Mouse (Mus musculus) cerebellum, postnatal 14 days (tissue): ENCODE results near the gene Oas2.

ENCODE experiments used
- DNase-seq, 2 experiments: peaks; one replicate each; pipeline ENCODE4 v3.0.0; 2021; ENCODE audit warnings: mixed read lengths in 2 of 2

Gene Oas2

DNA sequence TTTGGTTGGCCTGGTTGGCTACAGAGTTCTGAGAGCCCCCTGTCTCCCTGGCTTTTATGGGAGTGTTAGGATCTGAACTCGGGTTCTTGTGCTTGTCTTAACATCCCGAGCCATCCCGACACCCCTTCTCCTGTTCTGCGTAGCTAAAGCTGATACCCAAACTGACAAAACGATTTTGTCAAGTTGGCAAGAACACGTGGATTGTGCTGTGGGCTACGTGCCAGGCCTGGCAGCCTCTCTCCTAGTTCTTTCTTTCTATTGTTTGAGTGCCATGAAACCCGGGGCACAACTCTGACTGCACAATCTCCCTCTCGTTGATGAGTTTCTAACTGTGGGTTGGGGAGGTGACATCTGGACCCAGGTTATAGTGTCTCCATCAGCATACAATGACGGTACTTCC lies 20.3 kb downstream of the Oas2 start:
- peak in 1 of 2 experiments; percentile 62 for DNase-seq

DNA sequence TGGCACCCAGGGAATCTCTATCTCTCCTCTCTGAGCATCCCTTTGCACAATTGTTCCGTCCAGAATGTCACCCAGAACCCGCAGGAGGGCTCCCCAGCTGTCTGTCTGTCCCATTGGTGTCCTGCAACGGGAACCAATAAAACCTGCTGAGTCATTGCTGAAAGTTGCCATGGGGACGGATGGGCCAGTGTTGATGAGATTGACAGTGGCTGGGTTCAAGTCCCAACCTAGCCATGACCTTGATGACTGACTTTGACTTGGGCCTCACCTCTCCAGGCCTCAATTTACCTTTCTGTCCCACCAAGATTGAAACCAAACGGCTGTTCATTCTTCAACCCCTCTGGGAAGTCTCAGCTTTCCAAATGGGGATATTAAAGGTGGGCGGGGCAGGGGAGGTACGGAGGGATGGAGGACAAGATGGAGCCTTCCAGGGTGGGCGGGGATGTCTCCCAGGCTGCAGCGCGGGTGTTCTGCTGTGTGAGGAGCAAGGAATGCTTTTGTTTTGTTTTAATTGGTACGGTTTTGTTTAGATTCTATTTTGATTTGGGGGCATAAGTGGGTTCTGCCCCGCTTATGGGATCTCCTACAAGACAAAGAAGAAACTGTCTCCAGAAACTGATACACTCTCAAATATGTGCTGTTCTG lies 23.7 kb downstream of the Oas2 start:
- DNase-seq: no peak

- DNase-seq: no peak
Observed at GRCm38 (mm10) chr5:120721005-120721404, 28.6 kb downstream of the Oas2 start.

DNA sequence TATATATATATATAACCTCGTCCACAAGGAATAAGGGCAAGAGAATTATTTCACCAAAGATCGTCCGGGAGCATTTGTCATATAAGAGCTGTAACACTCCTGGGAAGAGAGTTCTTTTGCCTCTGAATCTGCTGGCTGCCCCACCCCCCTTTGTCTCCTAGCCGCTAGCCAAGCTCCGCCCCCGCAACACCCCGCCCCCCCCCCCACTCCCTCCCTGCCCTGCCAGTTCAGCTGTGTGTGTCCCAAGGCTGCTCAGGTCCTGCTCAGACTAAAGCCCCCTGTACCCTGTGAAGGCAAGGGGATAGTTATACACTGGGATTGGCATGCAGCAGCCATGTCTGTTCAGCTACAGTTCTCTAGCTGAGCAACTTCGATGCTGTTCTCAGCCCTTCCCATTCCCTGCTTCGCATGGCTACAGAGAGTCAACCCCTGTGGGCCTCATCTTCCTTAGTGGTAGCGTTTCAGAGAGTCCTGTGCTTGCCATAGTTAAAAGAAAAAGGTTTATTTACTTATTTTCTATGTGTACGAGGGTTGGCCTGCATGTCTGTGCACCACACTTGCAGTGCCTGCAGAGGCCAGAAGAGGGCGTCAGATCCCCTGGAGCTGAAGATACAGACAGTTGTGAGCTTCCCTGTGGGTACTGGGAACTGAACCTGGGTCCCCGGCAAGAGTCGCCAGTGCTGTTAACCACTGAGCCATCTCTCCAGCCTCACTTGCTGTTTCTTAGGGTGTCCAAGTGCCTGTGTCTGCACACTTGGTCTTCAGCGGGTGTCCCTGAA lies 30.9 kb downstream of the Oas2 start:
- no peak for DNase-seq

- peak; percentile 49 to 71 for DNase-seq
Observed at GRCm38 (mm10) chr5:120717136-120717535, 32.5 kb downstream of the Oas2 start.

GRCm38 (mm10) chr5:120714314-120714713 lies 35.3 kb downstream of the Oas2 start:
- DNase-seq: peak; percentile 94 to 96

- DNase-seq: no peak
Observed at GRCm38 (mm10) chr5:120712721-120713120, 36.9 kb downstream of the Oas2 start.

DNA sequence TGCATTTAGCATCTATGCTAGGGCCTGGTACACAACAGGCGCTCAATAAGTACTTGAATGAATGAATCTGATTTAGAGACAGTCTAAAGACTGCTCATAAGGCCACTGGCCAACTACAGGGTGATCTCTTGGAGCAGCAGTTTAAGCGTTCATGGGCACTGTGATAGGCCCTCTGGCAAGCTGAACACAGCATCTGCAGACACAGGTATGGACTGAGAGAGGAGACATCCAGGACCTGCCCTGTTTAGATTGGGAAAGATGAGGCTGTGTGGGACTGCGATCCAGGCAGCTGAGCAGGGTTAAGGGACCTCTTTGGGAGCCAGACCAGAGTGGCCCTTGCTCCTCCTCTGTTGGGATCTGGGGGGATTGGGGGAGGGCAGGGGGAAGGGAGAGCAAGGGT lies 37.8 kb downstream of the Oas2 start, which contains the start of gene Dtx1:
Gene Dtx1 (minus strand): TSS at position 101 of the 400 bp plus-strand sequence.
- DNase-seq: no peak

- peak; percentile 84 to 86 for DNase-seq
Observed at GRCm38 (mm10) chr5:120711416-120711815, 38.2 kb downstream of the Oas2 start.

DNA sequence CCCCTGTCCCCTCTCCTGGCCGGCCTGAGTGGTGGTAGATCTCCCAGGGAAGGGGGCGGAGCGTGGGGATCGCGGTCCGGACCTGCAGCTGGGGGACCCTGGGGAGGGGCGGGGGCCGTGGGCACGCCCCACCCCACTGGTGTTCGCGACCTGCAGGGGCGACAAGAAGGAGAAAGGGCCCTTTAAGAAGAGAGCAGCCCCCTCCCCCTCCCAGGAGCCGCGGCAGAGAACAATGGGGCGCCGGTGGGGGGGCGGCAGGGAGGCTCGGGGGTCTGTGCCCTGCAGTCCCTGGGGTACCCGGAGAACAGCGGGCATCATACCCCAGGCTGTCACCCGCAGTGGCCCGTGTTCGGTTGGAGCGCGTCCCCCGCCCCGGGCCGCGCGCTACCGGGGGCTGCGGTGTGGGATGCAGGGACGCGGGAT lies 38.8 kb downstream of the Oas2 start:
- DNase-seq: peak; percentile 61 to 74

DNA sequence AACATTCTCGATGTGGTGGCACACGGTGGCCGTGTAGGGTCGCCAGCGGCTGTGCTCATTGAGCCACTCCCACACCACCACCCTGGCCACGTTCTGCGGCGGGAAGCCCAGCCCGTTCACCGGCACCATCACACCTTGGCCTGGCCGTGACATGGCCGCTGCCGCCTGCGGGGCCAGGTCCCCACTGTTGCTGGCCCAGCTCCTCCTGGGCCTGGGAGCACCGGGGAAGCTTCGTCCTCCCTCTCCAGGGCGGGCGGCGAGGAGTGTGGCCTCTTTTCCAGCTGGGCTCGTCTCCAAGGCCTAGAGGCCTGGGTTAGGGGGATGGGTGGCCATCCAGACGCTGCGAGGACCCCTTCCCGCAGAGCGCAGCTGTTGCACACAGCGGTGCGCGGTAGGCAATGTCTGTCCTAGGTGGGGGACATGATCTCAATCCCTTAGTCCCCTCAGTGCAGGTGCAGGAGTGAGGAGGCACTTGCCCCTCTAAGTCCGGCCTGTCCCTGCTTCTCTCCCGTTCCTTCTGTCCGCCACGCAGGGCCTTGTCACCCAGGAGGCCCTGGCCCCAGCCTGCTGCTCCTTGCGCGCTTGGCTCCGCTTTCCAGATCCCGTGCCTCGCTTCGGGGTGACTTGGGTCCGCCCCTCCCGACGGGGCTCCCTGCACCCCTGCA lies 39.4 kb downstream of the Oas2 start:
- peak; percentile 74 to 75 for DNase-seq

DNA sequence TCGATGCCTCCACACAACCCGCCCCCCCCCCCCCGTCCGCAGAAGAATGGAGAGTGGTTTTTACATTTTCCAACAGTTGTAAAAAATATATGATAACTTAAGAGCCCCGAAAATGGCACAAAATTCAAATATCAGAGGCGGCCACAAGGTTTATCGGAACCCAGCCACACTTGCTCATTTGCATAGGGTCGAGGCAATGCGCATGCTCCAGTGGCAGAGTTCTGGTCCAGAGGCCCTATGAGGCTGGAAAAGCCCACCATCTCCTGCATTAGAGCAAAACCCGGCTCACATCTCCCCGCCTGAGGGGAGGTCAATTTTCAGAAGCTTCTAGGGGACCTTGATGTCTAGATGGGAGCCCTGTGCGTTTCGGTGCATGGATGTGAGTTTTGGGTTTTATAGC lies 42.7 kb downstream of the Oas2 start:
- no peak for DNase-seq

DNA sequence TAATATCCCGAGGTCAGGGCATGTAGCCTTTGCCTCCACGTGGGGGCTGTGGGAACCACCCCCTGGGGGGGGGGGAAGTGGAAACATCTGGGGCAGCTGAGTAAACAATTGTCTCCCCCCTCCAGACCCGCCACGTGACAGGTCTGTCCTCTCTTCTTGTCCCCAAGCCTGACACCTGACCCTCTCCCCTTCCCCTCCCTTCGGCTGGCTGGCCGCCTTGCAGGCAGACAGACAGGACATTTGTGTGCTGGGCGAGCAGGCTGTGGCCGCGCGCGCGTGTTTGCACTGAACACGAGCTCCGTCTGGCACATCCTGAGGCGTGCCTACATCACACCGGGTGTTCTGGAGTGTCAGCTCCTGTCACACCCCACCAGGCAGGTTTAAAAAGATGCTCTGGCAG lies 43.1 kb downstream of the Oas2 start:
- peak; percentile 70 to 71 for DNase-seq

DNA sequence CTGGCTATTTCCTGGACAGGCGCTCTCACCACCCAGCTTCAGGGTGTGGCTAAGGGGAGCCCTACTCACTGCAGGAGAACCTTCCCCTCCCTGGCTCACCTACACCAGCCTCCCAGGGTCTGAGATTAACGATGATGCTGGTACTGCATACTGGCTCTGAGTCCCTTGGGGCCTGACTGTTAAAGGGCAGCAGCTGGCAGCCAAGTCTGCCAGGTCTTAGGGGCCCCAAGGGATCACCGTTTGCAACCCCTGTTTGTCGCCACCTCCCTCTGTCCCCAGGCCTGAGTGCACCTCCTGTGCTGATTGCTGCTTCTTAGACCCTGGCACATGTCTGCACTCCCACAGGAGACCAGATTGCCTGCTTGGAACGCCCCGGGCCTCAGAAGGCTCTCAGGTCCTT lies 45.2 kb downstream of the Oas2 start:
- no peak for DNase-seq

GRCm38 (mm10) chr5:120703660-120704059 lies 46.0 kb downstream of the Oas2 start:
- no peak for DNase-seq

DNA sequence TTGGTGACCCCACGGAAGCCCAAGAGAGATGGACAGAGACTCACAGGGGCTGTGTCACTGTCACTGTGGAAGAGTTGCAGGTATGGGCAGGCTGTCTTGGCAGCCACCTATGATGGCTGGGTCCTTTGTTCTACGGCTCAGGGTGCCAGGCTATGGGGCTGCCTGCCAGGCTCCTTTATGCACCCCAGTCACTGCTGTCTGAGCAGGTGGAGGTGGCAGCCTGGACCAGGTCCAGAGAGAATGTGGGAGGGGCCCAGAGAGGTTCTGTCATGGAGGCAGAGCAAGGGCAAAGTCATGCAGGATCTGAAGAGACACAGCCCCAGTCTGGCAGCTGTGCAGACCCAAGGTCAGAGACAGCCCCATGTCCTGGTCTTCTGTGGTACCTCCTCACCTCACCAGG lies 46.7 kb downstream of the Oas2 start:
- peak; percentile 82 to 86 for DNase-seq

- DNase-seq: peak; percentile 65 to 79
Observed at GRCm38 (mm10) chr5:120702421-120702820, 47.2 kb downstream of the Oas2 start.

DNA sequence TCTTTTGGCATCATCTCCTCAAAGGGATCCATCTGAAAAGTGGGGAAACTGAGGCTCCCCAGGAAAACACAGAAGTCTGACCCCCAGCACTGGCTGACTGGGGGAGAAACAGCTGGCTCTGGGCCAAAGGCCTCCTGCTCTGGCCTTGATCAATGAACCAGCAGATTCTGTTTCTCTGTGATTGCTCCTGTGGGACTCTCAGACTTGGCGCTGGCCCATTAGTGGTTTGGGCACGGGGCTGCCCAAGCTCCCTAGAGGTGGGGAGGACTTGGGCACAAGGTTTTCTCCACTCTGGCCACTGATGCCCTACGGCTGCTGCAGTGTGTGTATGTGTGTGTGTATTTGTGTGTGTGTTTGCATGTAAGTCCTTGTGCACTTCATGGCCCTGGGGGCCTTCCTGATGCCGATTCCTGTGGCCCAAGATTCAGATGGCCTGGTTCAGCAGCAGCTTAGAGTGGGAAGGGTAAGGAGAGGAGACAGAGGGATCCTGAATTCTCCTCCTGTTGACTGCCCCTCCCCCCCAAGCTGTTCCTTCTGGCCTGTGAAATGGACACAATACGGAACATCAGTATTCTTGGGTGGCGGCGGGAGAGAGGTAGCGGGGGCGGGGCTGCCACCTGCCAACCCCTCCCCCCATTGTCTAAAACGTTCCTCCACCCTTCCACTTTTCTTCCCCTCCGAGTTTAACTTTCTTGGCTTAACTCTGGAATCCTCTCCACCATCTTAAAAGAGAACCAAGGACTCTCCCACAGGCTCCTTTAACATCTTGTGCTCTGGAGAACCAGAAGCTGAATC lies 48.5 kb downstream of the Oas2 start:
- DNase-seq: peak; percentile 41 to 61

DNA sequence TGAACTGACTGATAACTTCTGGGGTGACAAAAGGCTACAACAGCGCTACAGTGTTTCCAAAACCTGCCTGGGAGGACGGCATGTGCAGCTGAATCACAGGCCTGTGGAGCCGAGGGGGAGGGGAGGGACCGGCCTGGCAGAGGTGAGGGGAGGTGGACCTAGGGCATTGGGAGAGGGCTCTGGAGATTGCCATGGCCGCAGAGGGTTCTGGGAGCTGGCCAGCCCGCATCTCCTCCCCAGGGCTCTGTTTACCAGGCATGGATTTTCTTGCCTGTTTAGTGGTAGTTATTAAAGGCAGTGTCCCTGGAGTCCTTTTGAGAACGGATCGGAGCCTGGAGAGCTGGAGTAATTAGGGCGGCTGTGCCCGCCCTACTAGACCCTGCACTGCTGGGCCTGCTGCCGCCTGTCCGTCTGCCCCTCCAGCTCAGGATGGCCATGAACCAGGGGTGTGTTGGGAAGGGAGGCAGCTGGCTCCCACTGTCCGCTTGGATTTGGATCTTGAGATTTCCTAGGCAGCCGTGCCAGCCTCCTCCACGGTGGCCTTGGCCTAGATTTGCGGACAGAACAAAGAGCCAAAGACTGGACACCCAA lies 50.8 kb downstream of the Oas2 start:
- peak; percentile 72 to 79 for DNase-seq

DNA sequence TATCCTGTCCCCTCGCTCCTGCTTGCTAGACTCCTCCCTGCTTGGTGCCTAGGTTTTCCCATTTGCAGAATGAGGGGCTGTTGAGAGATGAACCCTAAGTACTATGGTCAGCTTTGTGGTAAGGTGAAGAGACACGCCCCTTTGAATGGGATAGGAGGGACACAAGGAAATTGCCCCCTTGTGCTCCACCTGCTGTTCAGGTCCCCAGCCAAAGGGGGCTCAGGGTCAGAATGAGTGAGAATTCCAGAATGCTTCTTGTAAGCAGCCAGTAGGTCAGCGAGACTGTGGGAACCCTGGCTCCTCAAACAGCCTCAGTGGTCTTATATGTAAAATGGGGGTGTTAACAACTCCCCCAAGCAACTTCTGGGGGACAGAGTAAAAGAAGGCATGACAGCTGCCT lies 51.5 kb downstream of the Oas2 start:
- DNase-seq: no peak

GRCm38 (mm10) chr5:120696865-120697264 lies 52.8 kb downstream of the Oas2 start:
- DNase-seq: peak in 1 of 2 experiments; percentile 9

DNA sequence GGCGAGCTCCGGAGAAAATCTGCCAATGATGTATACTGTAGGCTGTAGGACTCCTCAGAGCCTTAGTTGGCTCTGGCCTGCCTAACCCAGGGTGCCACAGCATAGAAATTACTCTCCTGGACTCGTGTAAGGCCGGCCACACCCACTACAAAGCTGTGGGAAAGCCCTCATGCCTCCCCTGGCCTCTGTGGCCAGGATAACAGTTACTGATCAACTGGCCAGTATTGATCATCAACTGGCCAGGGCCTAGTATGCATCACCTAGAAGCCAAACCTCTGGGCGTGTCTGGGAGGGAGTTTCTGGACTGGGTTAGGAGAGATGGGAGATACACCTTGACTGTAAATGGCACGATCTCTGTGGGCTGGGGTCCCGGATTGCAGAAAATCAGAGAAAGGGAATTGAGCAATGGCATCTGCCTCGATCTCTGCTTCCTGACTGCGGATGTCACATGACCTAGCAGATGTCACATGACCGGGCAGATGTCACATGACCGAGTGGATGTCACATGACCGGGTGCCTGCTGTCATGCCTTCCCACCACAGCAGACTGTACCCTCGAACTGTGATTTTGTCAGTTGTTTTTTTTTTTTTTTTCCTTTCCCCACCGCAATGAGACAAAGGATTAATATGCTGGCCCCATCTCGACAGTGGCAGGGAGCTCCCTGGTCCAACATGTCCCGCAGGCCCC lies 53.5 kb downstream of the Oas2 start:
- DNase-seq: peak in 1 of 2 experiments; percentile 17
